Mouse (Mus musculus) myocyte (in vitro differentiated cells): ENCODE measurements around the gene Gm43064. TPM values are rescaled to one million over a fixed set of nuclear protein-coding genes. Genes with fewer than 3 reads are reported as not detected.

Experiments
- H3K27me3 ChIP-seq: one replicate; pipeline ENCODE4 v1.6.1; 2011; ENCODE audit not compliant: control insufficient read depth, insufficient read depth, insufficient read length
- H3K36me3 ChIP-seq: one replicate; pipeline ENCODE4 v1.6.1; 2011; ENCODE audit not compliant: control insufficient read depth, insufficient read depth
- H3K4me2 ChIP-seq: one replicate; pipeline ENCODE4 v1.6.1; 2011; ENCODE audit warnings: low read depth, control low read depth
- H3K4me3 ChIP-seq: one replicate; pipeline ENCODE4 v1.5.1; 2011; ENCODE audit warnings: mild to moderate bottlenecking, control low read depth, moderate library complexity
- H3K79me2 ChIP-seq: one replicate; pipeline ENCODE4 v1.6.1; 2011; ENCODE audit not compliant: control insufficient read depth, insufficient read depth
- H3ac ChIP-seq: one replicate; pipeline ENCODE4 v1.6.1; 2011; ENCODE audit not compliant: control insufficient read depth, insufficient read length
- CEBPB ChIP-seq: IDR thresholded peaks from 2 replicates; pipeline ENCODE4 v1.6.1; 2011; ENCODE audit warnings: mild to moderate bottlenecking, moderate library complexity; ENCODE audit not compliant: poor library complexity, insufficient read depth, severe bottlenecking
- E2F4 ChIP-seq: IDR thresholded peaks from one replicate; pipeline ENCODE4 v1.6.1; 2011; ENCODE audit warnings: mild to moderate bottlenecking, control low read depth, moderate library complexity; ENCODE audit not compliant: insufficient read depth
- MAX ChIP-seq: IDR thresholded peaks from one replicate; pipeline ENCODE4 v1.6.1; 2011; ENCODE audit warnings: low read depth, mild to moderate bottlenecking, control low read depth
- MYOD1 ChIP-seq, 3 experiments: IDR thresholded peaks; one replicate each; pipeline ENCODE4 v1.6.1; 2011; ENCODE audit warnings: control low read depth in 2 of 3, low read depth in 2 of 3, mild to moderate bottlenecking in 2 of 3, moderate library complexity in 1 of 3; ENCODE audit not compliant: insufficient read length in 2 of 3, control insufficient read depth in 1 of 3
- MYOG ChIP-seq, 3 experiments: IDR thresholded peaks; one replicate each; pipeline ENCODE4 v1.6.1; 2011; ENCODE audit warnings: control low read depth in 2 of 3, low read depth in 2 of 3, mild to moderate bottlenecking in 2 of 3; ENCODE audit not compliant: insufficient read length in 2 of 3, control insufficient read depth in 1 of 3, insufficient read depth in 1 of 3
- POLR2A ChIP-seq: IDR thresholded peaks from one replicate; pipeline ENCODE4 v1.6.1; 2011; ENCODE audit warnings: low read depth, mild to moderate bottlenecking, control low read depth, moderate library complexity; ENCODE audit not compliant: insufficient read length
- POLR2AphosphoS2 ChIP-seq: IDR thresholded peaks from one replicate; pipeline ENCODE4 v1.6.1; 2011; ENCODE audit warnings: low read depth, control low read depth; ENCODE audit not compliant: insufficient read length
- REST ChIP-seq: IDR thresholded peaks from one replicate; pipeline ENCODE4 v1.6.1; 2011; ENCODE audit warnings: mild to moderate bottlenecking, control low read depth, moderate library complexity; ENCODE audit not compliant: insufficient read depth, insufficient read length
- SRF ChIP-seq: IDR thresholded peaks from one replicate; pipeline ENCODE4 v1.6.1; 2011; ENCODE audit warnings: low read depth; ENCODE audit not compliant: control insufficient read depth, insufficient read length
- TCF12 ChIP-seq: IDR thresholded peaks from one replicate; pipeline ENCODE4 v1.6.1; 2011; ENCODE audit warnings: mild to moderate bottlenecking, control low read depth; ENCODE audit not compliant: poor library complexity, insufficient read depth, severe bottlenecking
- TCF3 ChIP-seq: IDR thresholded peaks from one replicate; pipeline ENCODE4 v1.6.1; 2011; ENCODE audit warnings: low read depth, control low read depth; ENCODE audit not compliant: insufficient read length
- USF1 ChIP-seq: IDR thresholded peaks from one replicate; pipeline ENCODE4 v1.6.1; 2011; ENCODE audit warnings: low read depth, mild to moderate bottlenecking, control low read depth, moderate library complexity
- polyA plus RNA-seq: library from polyadenylated mRNA; unstranded; fragments of >200 nt; fragmentation: generic; extraction: Trizol; gene quantifications from one replicate; pipeline ENCODE4 v1.2.1, GENCODE M21; 2012; ENCODE audit warnings: missing spikeins

Gm43064 gene
- polyA plus RNA-seq, 1 experiment: 0.06 TPM

DNA sequence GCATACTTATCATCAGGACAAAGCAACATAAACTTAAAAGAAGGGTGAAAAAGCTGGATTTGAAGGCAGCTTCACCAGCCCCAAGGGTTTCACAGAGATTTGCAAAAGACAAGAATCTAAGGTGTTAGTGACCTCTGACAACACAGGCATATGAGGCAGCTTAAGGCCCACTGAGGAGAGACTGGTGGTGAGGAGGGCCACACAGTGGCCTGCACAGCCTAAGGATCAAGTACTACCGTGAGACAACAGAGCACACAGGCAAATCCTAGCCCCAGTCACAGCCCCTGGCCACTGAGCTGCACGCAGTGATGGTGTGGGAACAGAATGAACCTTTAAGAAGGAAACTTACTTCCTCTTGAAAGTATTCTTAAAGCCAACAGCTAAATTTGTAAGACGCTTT is 35.9 kb upstream of the Gm43064 start:
- Histone ChIP-seq H3K27me3 (no peaks in the 10 kb centered on the region), H3K4me2 (no peak overlapping the region), H3K36me3 (peaks cover 48% of the 10 kb centered on the region), H3K4me3 (no peak overlapping the region), H3ac (no peak overlapping the region), H3K79me2 (peaks cover 62% of the 10 kb centered on the region)
- TF ChIP-seq MYOD1 (IDR thresholded peaks at IDR 0.05; ENCODE audit: control insufficient read depth in 1 of 3, insufficient read length in 2 of 3, low read depth in 2 of 3) (no peak), E2F4 (no peak), POLR2A (no peak), MYOG (IDR thresholded peaks at IDR 0.05; ENCODE audit: control insufficient read depth in 1 of 3, insufficient read depth in 1 of 3, insufficient read length in 2 of 3, low read depth in 2 of 3) (no peak), USF1 (no peak), CEBPB (no peak), TCF3 (no peak), MAX (no peak), TCF12 (no peak), POLR2AphosphoS2 (no peak), SRF (no peak), REST (no peak)

- TF ChIP-seq MAX: no peak
- no peak for TF ChIP-seq USF1
- no peak for TF ChIP-seq TCF12
- TF ChIP-seq MYOG (IDR thresholded peaks at IDR 0.05; ENCODE audit: control insufficient read depth in 1 of 3, insufficient read depth in 1 of 3, insufficient read length in 2 of 3, low read depth in 2 of 3): no peak
- no peak for TF ChIP-seq REST
- TF ChIP-seq MYOD1 (IDR thresholded peaks at IDR 0.05; ENCODE audit: control insufficient read depth in 1 of 3, insufficient read length in 2 of 3, low read depth in 2 of 3): no peak
- TF ChIP-seq TCF3: no peak
- TF ChIP-seq POLR2A: no peak
- TF ChIP-seq CEBPB: no peak
- no peak for TF ChIP-seq POLR2AphosphoS2
- TF ChIP-seq E2F4: no peak
- no peak for TF ChIP-seq SRF
- Histone ChIP-seq H3K79me2 (peaks cover 67% of the 10 kb centered on the region), H3K4me3 (no peak overlapping the region), H3K4me2 (no peak overlapping the region), H3K36me3 (peaks cover 45% of the 10 kb centered on the region), H3K27me3 (no peaks in the 10 kb centered on the region), H3ac (no peak overlapping the region)
Measured at GRCm38 (mm10) chr3:103774009-103774408, 35.4 kb upstream of the Gm43064 start.

DNA sequence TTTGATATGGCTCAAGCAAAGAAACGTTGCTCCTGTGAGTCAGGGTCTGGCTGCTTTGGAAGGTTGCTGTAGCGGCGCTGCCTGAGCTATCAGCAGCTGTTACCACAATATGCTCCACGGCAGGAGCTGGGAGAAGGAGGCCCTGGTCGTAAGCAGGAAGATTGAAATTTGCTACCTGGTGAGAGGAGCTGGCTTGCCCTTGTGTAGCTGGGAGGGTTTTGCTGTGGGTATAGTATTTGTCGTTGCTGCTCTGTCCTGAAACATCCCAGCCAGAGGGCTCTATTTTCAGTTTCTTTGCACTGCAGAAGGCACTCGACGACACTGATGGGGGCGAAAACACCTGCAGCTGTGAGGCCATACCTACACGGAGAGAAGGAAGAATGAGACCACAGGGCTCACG is 31.4 kb upstream of the Gm43064 start:
- Histone ChIP-seq H3ac (no peak overlapping the region), H3K4me3 (no peak overlapping the region), H3K79me2 (peaks cover 83% of the 10 kb centered on the region), H3K27me3 (no peaks in the 10 kb centered on the region), H3K4me2 (no peak overlapping the region), H3K36me3 (peaks cover 29% of the 10 kb centered on the region)
- TF ChIP-seq TCF3: no peak
- no peak for TF ChIP-seq MAX
- no peak for TF ChIP-seq POLR2A
- TF ChIP-seq SRF: no peak
- no peak for TF ChIP-seq MYOG (IDR thresholded peaks at IDR 0.05; ENCODE audit: control insufficient read depth in 1 of 3, insufficient read depth in 1 of 3, insufficient read length in 2 of 3, low read depth in 2 of 3)
- TF ChIP-seq POLR2AphosphoS2: no peak
- TF ChIP-seq E2F4: no peak
- TF ChIP-seq REST: no peak
- TF ChIP-seq MYOD1 (IDR thresholded peaks at IDR 0.05; ENCODE audit: control insufficient read depth in 1 of 3, insufficient read length in 2 of 3, low read depth in 2 of 3): no peak
- TF ChIP-seq CEBPB: no peak
- no peak for TF ChIP-seq USF1
- no peak for TF ChIP-seq TCF12

- no peak for TF ChIP-seq E2F4
- TF ChIP-seq POLR2A: no peak
- no peak for TF ChIP-seq POLR2AphosphoS2
- TF ChIP-seq MYOG (IDR thresholded peaks at IDR 0.05; ENCODE audit: control insufficient read depth in 1 of 3, insufficient read depth in 1 of 3, insufficient read length in 2 of 3, low read depth in 2 of 3): no peak
- no peak for TF ChIP-seq SRF
- TF ChIP-seq MAX: no peak
- no peak for TF ChIP-seq TCF3
- TF ChIP-seq CEBPB: no peak
- no peak for TF ChIP-seq MYOD1 (IDR thresholded peaks at IDR 0.05; ENCODE audit: control insufficient read depth in 1 of 3, insufficient read length in 2 of 3, low read depth in 2 of 3)
- no peak for TF ChIP-seq TCF12
- no peak overlapping the region for H3K4me2 ChIP-seq
- peaks cover 84% of the 10 kb centered on the region for H3K79me2 ChIP-seq
- no peak overlapping the region for H3K4me3 ChIP-seq
- H3K36me3 ChIP-seq: peaks cover 24% of the 10 kb centered on the region
- H3ac ChIP-seq: no peak overlapping the region
- H3K27me3 ChIP-seq: no peaks in the 10 kb centered on the region
Measured at GRCm38 (mm10) chr3:103778660-103779059, 30.7 kb upstream of the Gm43064 start.

GRCm38 (mm10) chr3:103779183-103779582 is 30.2 kb upstream of the Gm43064 start:
- no peak overlapping the region for H3ac ChIP-seq
- no peak overlapping the region for H3K4me2 ChIP-seq
- peaks cover 24% of the 10 kb centered on the region for H3K36me3 ChIP-seq

More at GRCm38 (mm10) chr3:103779183-103779582, 30.2 kb upstream of the Gm43064 start:
- TF ChIP-seq TCF12: no peak
- no peak for TF ChIP-seq TCF3
- no peak for TF ChIP-seq MYOG (IDR thresholded peaks at IDR 0.05; ENCODE audit: control insufficient read depth in 1 of 3, insufficient read depth in 1 of 3, insufficient read length in 2 of 3, low read depth in 2 of 3)
- H3K27me3 ChIP-seq: no peaks in the 10 kb centered on the region
- H3K79me2 ChIP-seq: peaks cover 89% of the 10 kb centered on the region
- H3K4me3 ChIP-seq: no peak overlapping the region
